Mouse (Mus musculus): ENCODE measurements around the gene Asb4. TPM values are rescaled to one million over a fixed set of nuclear protein-coding genes. Genes with fewer than 3 reads are reported as not detected.

Gene Asb4
- polyA plus RNA-seq, 1 experiment from 2014 or later = 26.5 TPM

DNA sequence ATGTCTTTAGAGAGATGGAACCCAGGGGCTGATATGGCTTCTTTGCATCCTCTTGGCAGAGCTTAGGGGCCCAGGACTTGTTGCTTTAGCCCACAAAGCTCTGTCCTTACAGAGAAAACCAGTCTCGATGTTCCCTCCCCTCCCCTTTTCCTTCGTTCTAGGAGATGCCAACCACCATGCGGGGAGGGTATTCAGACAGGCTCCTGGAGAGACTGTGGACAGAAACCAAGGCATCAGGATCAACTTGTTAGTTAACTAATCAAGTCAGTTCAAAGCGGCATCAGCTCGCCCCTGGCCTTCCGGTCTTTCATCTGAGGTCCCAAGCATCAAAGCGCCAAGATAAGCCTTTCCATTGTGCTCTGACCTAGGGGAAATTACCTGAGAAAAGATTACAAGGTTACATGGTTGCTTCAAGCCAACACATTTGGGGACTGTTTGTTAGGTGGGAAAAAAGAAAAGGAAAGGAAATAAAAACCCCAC is 2.0 kb downstream of the Asb4 start:
- no peak overlapping the region for H3K9ac ChIP-seq (ENCODE audit: low read length)
- no peaks in the 10 kb centered on the region for H3K9me3 ChIP-seq (replicated peaks; ENCODE audit: control insufficient read depth, low read length)
- H3K4me3 ChIP-seq (ENCODE audit: low read length) = no peak overlapping the region
- H3K4me2 ChIP-seq (ENCODE audit: low read depth, low read length) = no peak overlapping the region
- H3K27me3 ChIP-seq (ENCODE audit: control insufficient read depth, insufficient read depth, low read length) = no peaks in the 10 kb centered on the region
- H3K4me1 ChIP-seq (ENCODE audit: control insufficient read depth, insufficient read depth, low read length) = peaks cover 14% of the 10 kb centered on the region
- no peaks in the 10 kb centered on the region for H3K36me3 ChIP-seq (ENCODE audit: control insufficient read depth, insufficient read depth)
- H3K27ac ChIP-seq (ENCODE audit: low read length) = no peak overlapping the region
- ATAC-seq (replicated peaks; ENCODE audit: extremely low read depth, insufficient read depth, low FRiP score) = no peak
- 46% methylated on average over 7 of the region's 7 CpGs for WGBS

DNA sequence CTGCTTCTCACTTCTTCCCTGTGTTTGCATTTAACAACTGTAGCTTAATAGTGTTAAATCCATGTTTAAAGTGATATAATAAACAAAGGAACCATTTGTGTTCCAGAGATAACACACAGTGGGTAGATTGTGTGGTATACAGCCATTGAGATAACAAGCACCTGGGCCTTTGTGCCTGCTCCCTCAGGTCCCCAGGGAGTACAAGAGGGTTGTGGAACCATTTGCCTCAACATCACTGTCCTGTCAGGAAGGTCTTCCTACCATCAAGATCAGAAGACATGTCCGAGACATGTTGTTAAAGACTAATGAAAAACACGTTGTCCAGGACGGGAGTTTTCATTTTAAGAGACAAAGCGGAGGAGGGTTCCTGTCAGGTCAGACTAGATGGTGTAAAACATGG is 3.3 kb downstream of the Asb4 start:
- H3K4me2 ChIP-seq (ENCODE audit: low read depth, low read length) = no peak overlapping the region
- H3K27me3 ChIP-seq (ENCODE audit: control insufficient read depth, insufficient read depth, low read length) = no peaks in the 10 kb centered on the region
- H3K4me1 ChIP-seq (ENCODE audit: control insufficient read depth, insufficient read depth, low read length) = peaks cover 14% of the 10 kb centered on the region
- WGBS = 87% methylated on average over 4 of the region's 4 CpGs
- no peaks in the 10 kb centered on the region for H3K9me3 ChIP-seq (replicated peaks; ENCODE audit: control insufficient read depth, low read length)
- H3K36me3 ChIP-seq (ENCODE audit: control insufficient read depth, insufficient read depth) = no peaks in the 10 kb centered on the region
- no peak overlapping the region for H3K4me3 ChIP-seq (ENCODE audit: low read length)
- H3K9ac ChIP-seq (ENCODE audit: low read length) = no peak overlapping the region
- ATAC-seq (replicated peaks; ENCODE audit: extremely low read depth, insufficient read depth, low FRiP score) = no peak
- no peak overlapping the region for H3K27ac ChIP-seq (ENCODE audit: low read length)

DNA sequence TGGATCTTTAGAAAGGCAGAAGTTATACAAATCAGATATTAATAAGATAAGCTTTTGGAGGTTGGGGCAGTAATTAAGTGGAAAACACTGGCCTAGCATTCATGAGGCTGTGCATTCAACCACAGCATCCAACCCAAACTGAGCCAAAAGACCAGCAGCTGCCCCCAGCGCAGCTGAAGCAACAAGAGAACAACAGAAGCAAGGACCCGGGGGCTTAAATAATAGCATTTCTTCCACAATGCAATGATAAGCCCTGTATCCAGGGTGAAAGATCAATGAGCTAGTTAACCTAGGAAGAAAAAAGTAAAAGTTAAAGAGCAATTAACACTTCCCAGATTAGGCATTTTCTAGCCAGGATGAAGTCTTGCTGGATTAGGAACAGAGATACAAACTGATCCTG is 4.2 kb downstream of the Asb4 start:
- H3K27me3 ChIP-seq (ENCODE audit: control insufficient read depth, insufficient read depth, low read length) = no peaks in the 10 kb centered on the region
- 76% methylated on average over 2 of the region's 2 CpGs for WGBS
- H3K4me2 ChIP-seq (ENCODE audit: low read depth, low read length) = no peak overlapping the region

DNA sequence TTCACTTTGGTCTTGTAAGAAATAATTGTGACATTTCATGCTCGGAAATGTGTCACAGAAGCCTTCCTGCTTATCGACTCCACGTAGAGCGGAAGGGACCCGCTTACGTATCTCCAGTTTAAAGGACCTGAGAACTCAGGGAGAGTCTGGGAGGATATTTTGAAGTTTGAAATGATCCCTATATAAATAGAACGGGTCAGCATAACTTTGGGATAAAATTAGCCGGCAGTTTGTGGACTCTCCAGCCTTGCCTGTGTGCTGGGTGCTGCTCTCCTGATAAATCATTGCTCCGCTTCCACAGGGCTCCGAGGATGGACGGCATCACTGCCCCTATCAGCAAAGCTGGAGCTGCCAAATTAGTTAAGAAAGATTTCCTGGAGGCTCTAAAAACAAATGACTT is 7.1 kb downstream of the Asb4 start:
- Histone ChIP-seq H3K9ac (ENCODE audit: low read length) (peak overlapping the region; percentile 58), H3K9me3 (replicated peaks; ENCODE audit: control insufficient read depth, low read length) (no peaks in the 10 kb centered on the region), H3K27ac (ENCODE audit: low read length) (peak overlapping the region; percentile 73), H3K4me3 (ENCODE audit: low read length) (peak overlapping the region; percentile 64), H3K27me3 (ENCODE audit: control insufficient read depth, insufficient read depth, low read length) (no peaks in the 10 kb centered on the region), H3K4me1 (ENCODE audit: control insufficient read depth, insufficient read depth, low read length) (peaks cover 10% of the 10 kb centered on the region), H3K36me3 (ENCODE audit: control insufficient read depth, insufficient read depth) (no peaks in the 10 kb centered on the region), H3K4me2 (ENCODE audit: low read depth, low read length) (peak overlapping the region; percentile 67)
- WGBS = 5% methylated on average over 11 of the region's 11 CpGs
- peak; percentile 80 for ATAC-seq (replicated peaks; ENCODE audit: extremely low read depth, insufficient read depth, low FRiP score)

More for the DNA sequence above, 4.2 kb downstream of the Asb4 start:
- no peaks in the 10 kb centered on the region for H3K36me3 ChIP-seq (ENCODE audit: control insufficient read depth, insufficient read depth)
- peaks cover 9% of the 10 kb centered on the region for H3K4me1 ChIP-seq (ENCODE audit: control insufficient read depth, insufficient read depth, low read length)
- H3K4me3 ChIP-seq (ENCODE audit: low read length) = no peak overlapping the region
- no peaks in the 10 kb centered on the region for H3K9me3 ChIP-seq (replicated peaks; ENCODE audit: control insufficient read depth, low read length)
- H3K9ac ChIP-seq (ENCODE audit: low read length) = no peak overlapping the region
- H3K27ac ChIP-seq (ENCODE audit: low read length) = no peak overlapping the region
- ATAC-seq (replicated peaks; ENCODE audit: extremely low read depth, insufficient read depth, low FRiP score) = no peak

DNA sequence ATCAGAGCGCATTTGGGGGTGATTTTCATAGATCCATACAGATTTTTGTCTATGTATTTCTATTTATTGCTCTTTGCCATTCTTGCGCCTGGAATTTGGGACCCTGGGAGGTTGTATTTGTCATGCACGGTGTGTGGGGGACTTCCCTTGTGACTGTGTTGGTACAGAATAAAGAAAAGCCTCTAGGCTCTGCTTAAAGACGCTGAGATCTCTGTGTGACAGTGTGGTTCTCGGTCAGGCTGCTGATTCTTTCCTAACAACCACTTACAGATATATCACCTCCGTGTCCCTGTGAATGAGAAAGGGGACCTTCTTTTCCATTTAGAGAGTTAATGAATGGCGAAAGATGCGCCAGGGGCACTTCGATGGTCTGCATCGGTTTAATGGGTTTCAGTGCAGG is 7.8 kb downstream of the Asb4 start:
- Histone ChIP-seq H3K9ac (ENCODE audit: low read length) (peak overlapping the region; percentile 58), H3K4me2 (ENCODE audit: low read depth, low read length) (peak overlapping the region; percentile 67), H3K4me3 (ENCODE audit: low read length) (peak overlapping the region; percentile 64), H3K36me3 (ENCODE audit: control insufficient read depth, insufficient read depth) (no peaks in the 10 kb centered on the region), H3K9me3 (replicated peaks; ENCODE audit: control insufficient read depth, low read length) (no peaks in the 10 kb centered on the region), H3K27me3 (ENCODE audit: control insufficient read depth, insufficient read depth, low read length) (no peaks in the 10 kb centered on the region), H3K4me1 (ENCODE audit: control insufficient read depth, insufficient read depth, low read length) (peaks cover 13% of the 10 kb centered on the region), H3K27ac (ENCODE audit: low read length) (peak overlapping the region; percentile 17)
- 0 out of 2 replicates have a peak, but pooled peaks have one; percentile 33 for ATAC-seq (replicated peaks; ENCODE audit: extremely low read depth, insufficient read depth, low FRiP score)
- 17% methylated on average over 10 of the region's 10 CpGs for WGBS

DNA sequence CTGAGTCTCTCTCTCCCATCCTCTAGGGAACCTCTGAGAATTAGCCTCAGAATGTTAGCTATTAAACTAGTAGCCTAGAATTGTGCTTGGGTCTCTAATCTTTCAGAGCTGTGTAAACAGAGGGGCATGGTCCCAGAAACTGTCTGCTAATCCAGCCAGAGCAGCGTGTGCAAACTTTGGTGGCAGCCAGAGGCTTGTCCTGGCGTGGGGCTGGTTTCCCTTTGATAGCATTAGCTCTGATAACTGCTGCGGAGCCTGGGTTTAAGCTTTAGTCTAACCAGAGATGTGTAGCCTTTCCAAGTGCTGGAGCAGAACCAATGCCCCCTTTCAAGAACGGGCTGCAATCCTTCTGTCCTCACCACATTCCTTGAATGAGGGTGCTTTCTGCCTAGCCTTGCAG is 11.8 kb downstream of the Asb4 start:
- Histone ChIP-seq H3K4me1 (ENCODE audit: control insufficient read depth, insufficient read depth, low read length) (peaks cover 19% of the 10 kb centered on the region), H3K27ac (ENCODE audit: low read length) (peak overlapping the region; percentile 26; the same call in 1 of the 2 replicates), H3K4me3 (ENCODE audit: low read length) (no peak overlapping the region), H3K4me2 (ENCODE audit: low read depth, low read length) (peak overlapping the region; percentile 39; the same call in 1 of the 2 replicates), H3K36me3 (ENCODE audit: control insufficient read depth, insufficient read depth) (no peaks in the 10 kb centered on the region), H3K9ac (ENCODE audit: low read length) (no peak overlapping the region), H3K9me3 (replicated peaks; ENCODE audit: control insufficient read depth, low read length) (no peaks in the 10 kb centered on the region), H3K27me3 (ENCODE audit: control insufficient read depth, insufficient read depth, low read length) (no peaks in the 10 kb centered on the region)
- WGBS = 8% methylated on average over 4 of the region's 4 CpGs
- peak; percentile 50 for ATAC-seq (replicated peaks; ENCODE audit: extremely low read depth, insufficient read depth, low FRiP score)

DNA sequence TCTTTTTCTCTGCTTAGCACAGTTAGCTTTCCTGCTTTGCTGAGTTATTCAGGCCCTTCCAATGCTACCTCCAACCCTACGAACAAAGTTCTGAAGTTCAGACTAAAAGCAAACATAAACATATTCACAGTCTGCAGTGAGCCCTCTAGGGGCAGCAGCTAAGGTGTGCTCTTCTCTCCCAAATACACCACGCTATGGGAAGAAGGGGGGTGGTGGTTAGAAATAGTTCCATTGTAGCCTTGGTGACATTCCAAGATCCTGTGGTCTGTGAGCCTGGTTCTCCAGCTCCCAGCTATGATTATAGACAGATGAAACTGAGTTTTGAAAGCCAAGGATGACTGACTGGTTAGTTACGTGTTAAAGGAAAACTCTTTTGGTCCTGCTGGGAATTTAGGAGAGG is 13.6 kb downstream of the Asb4 start:
- no peaks in the 10 kb centered on the region for H3K9me3 ChIP-seq (replicated peaks; ENCODE audit: control insufficient read depth, low read length)
- H3K27ac ChIP-seq (ENCODE audit: low read length) = no peak overlapping the region
- H3K36me3 ChIP-seq (ENCODE audit: control insufficient read depth, insufficient read depth) = no peaks in the 10 kb centered on the region
- peaks cover 19% of the 10 kb centered on the region for H3K4me1 ChIP-seq (ENCODE audit: control insufficient read depth, insufficient read depth, low read length)
- no peaks in the 10 kb centered on the region for H3K27me3 ChIP-seq (ENCODE audit: control insufficient read depth, insufficient read depth, low read length)
- H3K4me3 ChIP-seq (ENCODE audit: low read length) = no peak overlapping the region
- WGBS = 51% methylated on average over 3 of the region's 3 CpGs
- ATAC-seq (replicated peaks; ENCODE audit: extremely low read depth, insufficient read depth, low FRiP score) = no peak
- H3K4me2 ChIP-seq (ENCODE audit: low read depth, low read length) = no peak overlapping the region
- H3K9ac ChIP-seq (ENCODE audit: low read length) = no peak overlapping the region

DNA sequence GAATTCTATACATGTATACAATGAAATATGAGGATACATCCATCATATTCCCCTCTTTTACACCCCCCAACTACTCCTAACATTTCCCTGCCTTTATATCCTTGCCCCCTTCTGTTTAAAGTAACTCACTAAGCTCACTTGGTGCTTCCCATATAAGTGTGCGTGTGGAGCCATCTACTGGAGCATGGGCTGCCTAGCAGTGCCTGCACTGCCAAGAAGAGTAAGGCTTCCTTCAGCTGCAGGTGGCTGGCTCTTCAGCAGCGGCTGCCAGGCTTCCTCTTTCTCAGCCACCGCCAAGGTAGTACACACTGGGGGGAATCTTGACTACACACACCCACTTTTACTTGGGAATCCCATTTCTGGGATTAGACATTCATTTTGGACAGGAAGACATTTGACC is 18.2 kb downstream of the Asb4 start:
- Histone ChIP-seq H3K9ac (ENCODE audit: low read length) (no peak overlapping the region), H3K27me3 (ENCODE audit: control insufficient read depth, insufficient read depth, low read length) (no peaks in the 10 kb centered on the region), H3K4me2 (ENCODE audit: low read depth, low read length) (no peak overlapping the region), H3K4me1 (ENCODE audit: control insufficient read depth, insufficient read depth, low read length) (peaks cover 2% of the 10 kb centered on the region), H3K36me3 (ENCODE audit: control insufficient read depth, insufficient read depth) (no peaks in the 10 kb centered on the region), H3K4me3 (ENCODE audit: low read length) (no peak overlapping the region), H3K9me3 (replicated peaks; ENCODE audit: control insufficient read depth, low read length) (no peaks in the 10 kb centered on the region), H3K27ac (ENCODE audit: low read length) (no peak overlapping the region)
- 4% methylated on average over 3 of the region's 3 CpGs for WGBS
- ATAC-seq (replicated peaks; ENCODE audit: extremely low read depth, insufficient read depth, low FRiP score) = peak; percentile 58; the same call in 1 of the 2 replicates

DNA sequence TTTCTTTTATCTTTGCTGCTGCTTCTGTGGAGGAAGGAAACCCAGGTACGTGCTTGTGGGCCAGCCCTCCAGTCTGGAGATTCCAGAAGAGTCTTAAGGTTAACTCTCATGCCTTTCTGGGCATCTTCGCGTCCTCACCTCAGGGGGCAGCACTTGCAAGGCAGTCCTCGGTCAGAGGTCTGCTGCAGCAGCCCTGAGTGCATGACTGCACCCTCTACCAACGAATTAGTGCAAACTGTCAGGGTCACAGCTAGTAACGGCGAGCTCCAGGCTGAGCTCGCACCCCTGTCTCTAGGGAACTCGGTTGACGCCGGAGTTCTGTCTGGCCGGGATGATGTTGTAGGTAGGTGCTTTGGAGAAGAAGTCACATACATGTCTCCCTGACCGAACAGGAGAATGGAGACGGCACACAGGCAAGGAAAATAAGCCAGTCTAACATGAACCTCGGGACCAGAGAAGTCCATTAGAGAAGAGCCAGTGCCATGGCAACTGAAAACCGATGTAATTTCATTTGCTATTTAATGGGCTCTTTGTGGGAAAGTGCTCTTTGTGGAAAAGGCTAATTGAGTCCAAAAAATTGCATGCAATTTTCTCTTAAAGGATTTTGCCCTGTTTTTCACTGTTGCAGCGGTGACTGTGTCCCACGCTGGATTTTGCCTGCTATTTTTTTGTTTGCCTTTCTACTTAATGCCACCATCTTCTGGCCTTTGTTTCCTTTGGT is 20.1 kb downstream of the Asb4 start:
- peaks cover 3% of the 10 kb centered on the region; the same call in 1 of the 2 replicates for H3K4me1 ChIP-seq (ENCODE audit: control insufficient read depth, insufficient read depth, low read length)
- H3K27ac ChIP-seq (ENCODE audit: low read length) = no peak overlapping the region
- no peak overlapping the region for H3K4me3 ChIP-seq (ENCODE audit: low read length)
- H3K9ac ChIP-seq (ENCODE audit: low read length) = no peak overlapping the region
- no peaks in the 10 kb centered on the region for H3K9me3 ChIP-seq (replicated peaks; ENCODE audit: control insufficient read depth, low read length)
- H3K27me3 ChIP-seq (ENCODE audit: control insufficient read depth, insufficient read depth, low read length) = no peaks in the 10 kb centered on the region
- no peak overlapping the region for H3K4me2 ChIP-seq (ENCODE audit: low read depth, low read length)
- H3K36me3 ChIP-seq (ENCODE audit: control insufficient read depth, insufficient read depth) = no peaks in the 10 kb centered on the region
- no peak for ATAC-seq (replicated peaks; ENCODE audit: extremely low read depth, insufficient read depth, low FRiP score)
- WGBS = 47% methylated on average over 18 of the region's 18 CpGs

Measured in heart, embryonic 16.5 days (tissue).